Mouse (Mus musculus): ENCODE data around the gene Cabp4. TPM values are rescaled to one million over a fixed set of nuclear protein-coding genes. Genes with fewer than 3 reads are reported as not detected.
A peak's percentile ranks its signal among the peaks of the same experiment; 100 is the strongest.

The Cabp4 gene
- total RNA-seq, 2 experiments from 2014 or later = not detected

DNA sequence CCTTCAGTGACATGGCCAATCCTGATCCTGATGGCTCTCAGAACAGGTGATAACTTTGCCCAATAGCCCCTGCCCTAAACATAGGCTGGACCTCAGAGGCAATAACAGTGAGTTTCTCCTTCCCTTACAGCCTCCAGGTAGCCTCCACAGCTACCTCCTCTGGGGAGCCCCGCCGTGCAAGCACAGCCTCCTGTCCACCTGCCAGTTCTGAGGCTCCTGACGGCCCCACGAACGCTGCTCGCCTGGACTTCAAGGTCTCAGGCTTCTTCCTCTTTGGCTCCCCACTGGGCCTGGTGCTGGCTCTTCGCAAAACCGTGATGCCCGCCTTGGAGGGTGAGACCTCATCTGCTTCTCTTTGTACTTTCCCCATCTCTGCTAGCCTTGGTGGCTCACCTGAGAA lies 35.3 kb downstream of the Cabp4 start:
- intact Hi-C loops (cut with DNase I) = no loop called here
- no peak for DNase-seq

- intact Hi-C loops (cut with DNase I) = no loop called here
- no peak for DNase-seq
Observed at GRCm38 (mm10) chr19:4106654-4107053, 37.2 kb downstream of the Cabp4 start.

DNA sequence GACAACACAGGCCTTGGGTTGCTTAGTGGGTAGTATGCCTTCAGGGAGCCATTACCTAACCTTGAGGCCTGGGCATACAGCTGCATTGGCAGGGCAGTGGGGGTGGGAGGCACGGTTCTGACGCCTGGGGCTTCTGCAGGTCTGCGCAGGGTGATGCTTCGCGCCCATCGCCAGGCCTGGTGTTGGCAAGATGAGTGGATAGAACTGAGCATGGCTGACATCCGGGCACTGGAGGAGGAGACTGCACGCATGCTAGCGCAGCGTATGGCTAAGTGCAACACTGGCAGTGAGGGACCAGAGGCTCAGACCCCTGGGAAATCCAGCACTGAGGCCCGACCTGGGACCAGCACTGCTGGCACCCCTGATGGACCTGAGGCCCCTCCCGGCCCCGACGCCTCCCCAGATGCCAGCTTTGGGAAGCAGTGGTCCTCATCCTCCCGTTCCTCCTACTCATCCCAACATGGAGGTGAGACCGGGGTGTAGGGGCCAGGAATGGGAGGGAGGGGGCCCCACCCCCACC lies 39.1 kb downstream of the Cabp4 start:
- intact Hi-C loops (cut with DNase I) = no loop called here
- no peak for DNase-seq

DNA sequence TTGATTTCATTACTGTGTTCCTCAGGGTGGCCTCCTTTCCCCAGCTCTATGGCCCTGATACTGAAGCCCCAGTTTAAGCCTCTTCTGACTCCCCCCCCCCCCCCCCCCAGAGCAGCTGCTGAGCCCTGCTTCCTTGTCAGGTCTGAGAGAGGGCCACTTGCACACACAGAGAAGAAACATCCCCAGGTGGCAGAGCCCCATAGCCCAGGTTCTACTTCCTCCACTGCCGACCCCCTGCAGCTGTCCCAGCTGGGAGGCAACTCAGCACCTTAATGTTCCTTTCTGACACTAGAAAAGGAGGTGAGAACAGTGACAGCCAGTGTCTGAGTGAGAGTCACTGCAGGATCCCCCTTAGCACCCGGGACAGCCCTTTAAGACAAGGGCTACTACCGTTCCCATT lies 40.0 kb downstream of the Cabp4 start:
- intact Hi-C loops (cut with DNase I) = no loop called here
- no peak for DNase-seq

DNA sequence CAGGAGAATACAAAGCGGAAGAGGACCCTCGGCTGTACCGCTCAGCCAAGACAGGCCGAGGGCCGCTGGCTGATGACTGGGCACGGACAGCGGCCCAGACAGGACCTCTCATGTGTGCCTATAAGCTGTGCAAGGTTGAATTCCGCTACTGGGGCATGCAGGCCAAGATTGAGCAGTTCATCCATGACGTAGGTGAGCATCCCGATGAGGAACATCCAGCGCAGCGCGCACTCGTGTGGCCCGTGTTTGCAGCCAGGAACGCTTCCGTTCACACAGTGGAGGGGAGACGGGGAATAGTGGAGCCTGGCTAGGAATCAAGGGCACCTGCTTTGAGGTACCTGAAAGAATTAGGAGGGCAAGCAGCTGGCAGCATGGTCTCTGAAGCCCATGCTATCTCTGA lies 40.5 kb downstream of the Cabp4 start:
- intact Hi-C loops (cut with DNase I) = no loop called here
- DNase-seq = no peak

- DNase-seq = no peak
- intact Hi-C loops (cut with DNase I) = no loop called here
Observed at GRCm38 (mm10) chr19:4102626-4103025, 41.2 kb downstream of the Cabp4 start.

- DNase-seq = no peak
- intact Hi-C loops (cut with DNase I) = no loop called here
Observed at GRCm38 (mm10) chr19:4102049-4102448, 41.8 kb downstream of the Cabp4 start.

- intact Hi-C loops (cut with DNase I) = no loop called here
- no peak for DNase-seq
Observed at GRCm38 (mm10) chr19:4101466-4101865, 42.4 kb downstream of the Cabp4 start.

GRCm38 (mm10) chr19:4100718-4101261 lies 43.0 kb downstream of the Cabp4 start:
- intact Hi-C loops (cut with DNase I) = no loop called here

GRCm38 (mm10) chr19:4099837-4100717 lies 43.8 kb downstream of the Cabp4 start, which contains the start of gene Pitpnm1:
Gene Pitpnm1, plus strand, starts transcription at chr19:4099998.
- DNase-seq = peak; percentile 86 to 88
- intact Hi-C loops (cut with DNase I) = loop anchor here (2.0 kb wide), 1 partner anchor 129 kb away; no protein-coding TSS in a partner anchor

More at GRCm38 (mm10) chr19:4100718-4101261, 43.0 kb downstream of the Cabp4 start:
- peak; percentile 43 to 57 for DNase-seq

DNA sequence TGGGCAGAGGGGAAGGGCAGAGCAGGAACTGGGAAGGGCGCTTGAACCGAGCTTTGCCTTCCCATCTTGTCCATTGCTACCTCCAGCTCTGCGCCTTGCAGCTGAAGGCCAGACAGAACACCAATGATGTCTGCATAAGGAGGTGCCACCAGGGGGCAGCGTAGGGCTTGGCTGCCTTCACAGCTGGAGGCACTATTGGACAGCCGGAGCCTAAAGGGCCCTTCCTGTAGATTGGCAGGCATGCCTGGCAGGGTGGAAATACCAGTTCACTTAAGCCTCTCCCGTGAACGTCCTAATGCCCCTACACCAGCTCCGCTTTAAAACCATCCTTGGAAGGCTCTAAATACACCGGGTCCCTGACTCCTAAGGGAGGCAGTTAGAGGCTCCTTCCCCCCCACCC lies 44.8 kb downstream of the Cabp4 start:
- peak; percentile 93 to 95 for DNase-seq
- intact Hi-C loops (cut with DNase I) = loop anchor here (2.0 kb wide), 1 partner anchor 130 kb away; no protein-coding TSS in a partner anchor

DNA sequence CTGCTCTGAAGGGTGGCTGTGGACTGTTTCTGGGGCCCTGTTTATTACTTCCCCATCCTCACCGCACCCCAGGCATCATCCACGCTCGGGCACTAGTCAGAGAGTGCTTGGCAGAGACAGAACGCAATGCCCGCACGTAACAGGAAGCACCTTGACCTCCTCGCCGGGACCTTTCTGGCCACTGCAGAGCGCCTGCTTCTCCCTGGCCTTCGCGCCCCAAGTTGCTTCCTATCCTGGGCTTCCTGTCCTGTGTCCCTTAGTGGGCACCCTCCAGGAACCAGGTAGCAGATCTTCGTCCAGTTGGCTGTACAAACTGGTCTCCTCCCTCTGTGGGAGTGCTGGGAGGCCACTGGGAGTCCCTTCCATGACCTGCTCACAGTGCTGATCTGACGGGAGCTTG lies 45.4 kb downstream of the Cabp4 start:
- no peak for DNase-seq
- intact Hi-C loops (cut with DNase I) = loop anchor here (2.0 kb wide), 1 partner anchor 130 kb away; no protein-coding TSS in a partner anchor

GRCm38 (mm10) chr19:4097441-4097825 lies 46.4 kb downstream of the Cabp4 start:
- DNase-seq = no peak
- intact Hi-C loops (cut with DNase I) = no loop called here

GRCm38 (mm10) chr19:4096642-4097440 lies 47.0 kb downstream of the Cabp4 start, which contains the start of gene Cdk2ap2:
Gene Cdk2ap2, plus strand, starts transcription at chr19:4097182.
- intact Hi-C loops (cut with DNase I) = no loop called here
- DNase-seq = peak; percentile 99

GRCm38 (mm10) chr19:4095802-4096201 lies 48.0 kb downstream of the Cabp4 start:
- intact Hi-C loops (cut with DNase I) = no loop called here
- DNase-seq = no peak

GRCm38 (mm10) chr19:4094774-4095303 lies 49.0 kb downstream of the Cabp4 start:
- no peak for DNase-seq
- intact Hi-C loops (cut with DNase I) = no loop called here

DNA sequence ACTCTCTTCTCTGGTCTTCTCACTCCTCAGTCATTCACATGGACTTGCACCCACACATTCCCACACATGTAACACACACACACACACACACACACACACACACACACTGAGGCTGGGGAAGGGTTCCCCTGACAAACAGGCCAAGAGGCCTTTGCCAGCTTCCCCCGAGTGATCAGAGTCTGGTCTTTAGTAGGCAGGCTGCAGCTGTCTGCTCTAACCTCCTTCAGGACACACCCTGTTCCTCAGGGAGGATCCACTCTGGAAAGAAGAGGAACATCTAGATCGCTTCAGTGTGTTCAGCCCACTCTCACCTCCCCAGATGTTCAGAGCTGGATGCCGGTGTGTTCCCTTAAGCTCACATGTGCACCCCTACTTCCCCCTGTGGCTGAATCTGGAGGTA lies 49.5 kb downstream of the Cabp4 start:
- no peak for DNase-seq
- intact Hi-C loops (cut with DNase I) = no loop called here

DNA sequence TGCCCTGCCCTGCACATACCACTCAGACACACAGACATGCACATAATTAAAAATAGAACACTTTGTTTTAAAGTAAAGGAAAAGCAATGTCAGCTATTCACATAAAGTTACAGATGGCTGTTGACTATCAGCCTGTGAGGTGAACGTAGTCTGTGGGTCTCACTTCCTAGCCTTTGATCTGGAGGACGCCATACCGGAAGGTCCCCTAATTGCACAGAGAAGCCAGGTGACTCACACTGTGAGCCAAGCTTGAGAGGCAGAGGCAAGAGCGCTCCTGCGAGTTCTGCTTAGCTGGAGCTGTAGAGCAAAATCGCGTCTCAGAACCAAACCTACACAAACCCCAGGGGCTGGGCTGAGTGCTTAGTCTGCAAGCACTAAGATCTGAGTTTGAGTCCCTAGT lies 50.1 kb downstream of the Cabp4 start:
- intact Hi-C loops (cut with DNase I) = no loop called here

DNA sequence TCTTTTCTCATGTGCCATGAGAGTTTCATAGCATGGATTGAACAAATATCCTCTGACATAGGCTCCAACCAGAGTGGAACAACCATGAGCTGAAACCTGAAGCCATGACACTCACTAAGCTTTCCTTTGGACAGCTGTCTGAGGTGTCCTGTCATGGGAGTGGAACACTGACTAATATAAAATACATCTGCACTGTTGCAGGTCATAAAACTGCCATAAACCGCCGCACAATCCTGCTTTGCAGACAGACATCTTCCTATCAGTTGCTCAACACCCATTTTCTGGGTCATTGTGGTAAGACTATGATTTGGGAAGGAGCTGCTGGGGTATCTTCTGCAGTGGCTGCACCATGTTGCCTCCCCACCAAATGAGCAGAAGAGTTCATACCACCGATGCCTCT lies 51.1 kb downstream of the Cabp4 start:
- intact Hi-C loops (cut with DNase I) = no loop called here
- DNase-seq = no peak

More for the DNA sequence above, 50.1 kb downstream of the Cabp4 start:
- DNase-seq = no peak

DNA sequence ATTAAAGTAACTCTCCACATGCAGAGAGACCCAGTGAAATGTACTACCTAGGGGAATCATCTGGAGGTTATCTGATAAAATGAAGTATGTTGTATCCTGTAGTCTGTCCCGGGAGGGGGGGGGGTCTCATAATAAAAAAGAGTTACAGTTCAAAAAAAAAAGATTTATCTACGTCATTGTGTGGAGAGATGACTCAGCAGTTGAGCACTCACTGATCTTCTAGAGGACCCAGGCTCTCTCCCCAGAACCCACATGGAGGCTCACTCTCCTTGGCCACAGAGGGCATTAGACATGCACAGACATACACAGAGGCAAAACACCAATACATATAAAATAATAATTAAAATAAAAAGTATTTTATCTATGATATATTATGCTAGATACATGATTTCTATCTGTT lies 52.5 kb downstream of the Cabp4 start:
- no peak for DNase-seq
- intact Hi-C loops (cut with DNase I) = no loop called here

Data from heart, postnatal 14 days (tissue).